Mouse (Mus musculus) urinary bladder, postnatal 14 days (tissue): ENCODE data around the gene Tenm4.

Experiments used
- DNase-seq: peaks from one replicate; pipeline ENCODE4 v3.0.0; 2021; ENCODE audit warnings: low spot score

Gene Tenm4

GRCm38 (mm10) chr7:96408161-96408889 is 237.3 kb downstream of the Tenm4 start:
- no peak for DNase-seq

- DNase-seq: no peak
These were observed 238.4 kb downstream of the Tenm4 start for GRCm38 (mm10) chr7:96409323-96409880.

- DNase-seq: no peak
These were observed 242.8 kb downstream of the Tenm4 start for GRCm38 (mm10) chr7:96413822-96414221.

- no peak for DNase-seq
These were observed 243.4 kb downstream of the Tenm4 start for GRCm38 (mm10) chr7:96414290-96415055.

- peak; percentile 79 for DNase-seq
These were observed 246.4 kb downstream of the Tenm4 start for GRCm38 (mm10) chr7:96417251-96418004.

- DNase-seq: no peak
These were observed 247.1 kb downstream of the Tenm4 start for GRCm38 (mm10) chr7:96418146-96418545.

- DNase-seq: no peak
These were observed 249.0 kb downstream of the Tenm4 start for GRCm38 (mm10) chr7:96420045-96420444.

- peak; percentile 28 for DNase-seq
These were observed 250.0 kb downstream of the Tenm4 start for GRCm38 (mm10) chr7:96420926-96421605.

- DNase-seq: no peak
These were observed 255.9 kb downstream of the Tenm4 start for GRCm38 (mm10) chr7:96426954-96427353.

- no peak for DNase-seq
These were observed 262.3 kb downstream of the Tenm4 start for GRCm38 (mm10) chr7:96433307-96433706.

- DNase-seq: no peak
These were observed 267.3 kb downstream of the Tenm4 start for GRCm38 (mm10) chr7:96438392-96438791.

GRCm38 (mm10) chr7:96440161-96440707 is 269.2 kb downstream of the Tenm4 start:
- DNase-seq: no peak

GRCm38 (mm10) chr7:96445771-96446170 is 274.7 kb downstream of the Tenm4 start:
- DNase-seq: no peak

- DNase-seq: no peak
These were observed 276.9 kb downstream of the Tenm4 start for GRCm38 (mm10) chr7:96447806-96448397.

GRCm38 (mm10) chr7:96455957-96456356 is 284.9 kb downstream of the Tenm4 start:
- DNase-seq: no peak

- no peak for DNase-seq
These were observed 285.6 kb downstream of the Tenm4 start for GRCm38 (mm10) chr7:96456618-96457017.

- DNase-seq: no peak
These were observed 286.8 kb downstream of the Tenm4 start for GRCm38 (mm10) chr7:96457891-96458290.

GRCm38 (mm10) chr7:96458992-96459391 is 287.9 kb downstream of the Tenm4 start:
- DNase-seq: no peak

- no peak for DNase-seq
These were observed 295.7 kb downstream of the Tenm4 start for GRCm38 (mm10) chr7:96466761-96467160.

- DNase-seq: no peak
These were observed 299.8 kb downstream of the Tenm4 start for GRCm38 (mm10) chr7:96470821-96471220.

GRCm38 (mm10) chr7:96474560-96475089 is 303.6 kb downstream of the Tenm4 start:
- no peak for DNase-seq
